Mouse (Mus musculus) neural tube, embryonic 10.5 days (tissue): ENCODE measurements around the gene Cap2.

Source experiments
- DNase-seq: peaks from one replicate; pipeline ENCODE4 v3.0.0-alpha.2; 2017; ENCODE audit warnings: low spot score; ENCODE audit errors: extremely low spot score

Gene Cap2

DNA sequence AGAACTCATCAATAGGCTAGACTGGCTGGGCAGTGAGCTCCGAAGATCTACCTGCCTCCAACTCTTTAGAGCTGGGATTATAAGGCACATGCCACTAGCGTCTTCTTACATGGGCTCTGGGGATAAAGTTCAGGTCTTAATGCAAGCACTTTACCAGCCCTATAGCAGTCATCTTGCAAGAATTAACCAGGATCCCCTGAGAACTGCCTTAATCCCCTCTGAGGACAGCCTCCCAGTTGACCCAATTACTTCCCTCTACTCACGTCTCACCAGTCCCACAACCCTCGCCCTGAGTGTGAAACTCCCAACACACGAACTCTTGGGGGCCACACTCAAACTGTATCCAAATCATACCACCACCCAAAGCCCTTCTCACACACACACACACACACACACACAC is 64.3 kb downstream of the Cap2 start:
- DNase-seq, result no peak

GRCm38 (mm10) chr13:46569469-46569868 is 67.8 kb downstream of the Cap2 start:
- DNase-seq, result no peak

DNA sequence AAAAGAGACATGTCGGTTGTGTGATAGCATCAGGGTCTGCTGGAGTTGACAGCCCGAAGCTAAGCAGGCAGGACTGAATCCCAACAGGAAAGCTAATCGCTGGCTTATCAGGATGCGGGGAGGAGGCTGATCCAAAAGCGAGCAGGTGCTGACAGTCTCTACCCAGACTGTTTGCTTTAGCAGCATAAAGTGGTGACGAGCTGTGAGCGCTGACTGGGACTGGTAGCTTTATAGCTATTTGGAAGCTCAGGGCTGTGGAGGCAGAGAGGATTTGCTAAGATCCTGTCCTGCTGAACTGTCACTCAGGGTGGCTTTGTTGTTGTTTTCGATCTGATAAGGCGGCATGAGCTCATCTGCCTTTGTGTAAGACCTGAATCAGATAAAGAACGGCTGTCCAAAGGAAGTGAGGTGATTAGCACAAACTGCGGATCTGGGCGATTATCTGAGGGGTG is 69.5 kb downstream of the Cap2 start:
- peak; percentile 26 for DNase-seq

- DNase-seq, result peak; percentile 22
Measured at GRCm38 (mm10) chr13:46571961-46572647, 70.5 kb downstream of the Cap2 start.

GRCm38 (mm10) chr13:46572648-46573163 is 71.1 kb downstream of the Cap2 start:
- DNase-seq, result no peak

GRCm38 (mm10) chr13:46574201-46574600 is 72.6 kb downstream of the Cap2 start:
- no peak for DNase-seq

- no peak for DNase-seq
Measured at GRCm38 (mm10) chr13:46574707-46575106, 73.1 kb downstream of the Cap2 start.

DNA sequence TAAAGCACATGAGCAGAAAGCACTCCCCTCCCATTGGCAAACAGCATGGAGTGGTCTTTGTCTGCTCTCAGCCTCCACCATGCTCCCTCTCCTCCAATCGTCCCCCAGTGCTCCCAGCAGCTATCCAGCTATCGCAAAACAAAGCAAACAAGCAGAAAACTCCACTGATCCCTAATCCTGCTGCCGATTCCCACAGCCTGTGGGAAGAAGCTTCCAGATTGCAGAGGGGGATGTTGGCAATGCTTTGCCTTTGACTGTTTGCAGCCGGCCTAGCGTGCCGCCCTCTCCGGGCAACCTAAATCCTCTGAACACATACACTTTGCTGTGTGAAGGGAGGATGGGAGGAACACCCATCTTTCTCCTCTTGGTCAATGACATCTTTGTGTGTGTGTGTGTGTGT is 83.2 kb downstream of the Cap2 start:
- DNase-seq, result no peak

- no peak for DNase-seq
Measured at GRCm38 (mm10) chr13:46587717-46588289, 86.2 kb downstream of the Cap2 start.

GRCm38 (mm10) chr13:46588606-46589005 is 87.0 kb downstream of the Cap2 start:
- no peak for DNase-seq

GRCm38 (mm10) chr13:46590885-46591284 is 89.2 kb downstream of the Cap2 start:
- DNase-seq, result no peak

- DNase-seq, result no peak
Measured at GRCm38 (mm10) chr13:46600694-46601093, 99.0 kb downstream of the Cap2 start.

DNA sequence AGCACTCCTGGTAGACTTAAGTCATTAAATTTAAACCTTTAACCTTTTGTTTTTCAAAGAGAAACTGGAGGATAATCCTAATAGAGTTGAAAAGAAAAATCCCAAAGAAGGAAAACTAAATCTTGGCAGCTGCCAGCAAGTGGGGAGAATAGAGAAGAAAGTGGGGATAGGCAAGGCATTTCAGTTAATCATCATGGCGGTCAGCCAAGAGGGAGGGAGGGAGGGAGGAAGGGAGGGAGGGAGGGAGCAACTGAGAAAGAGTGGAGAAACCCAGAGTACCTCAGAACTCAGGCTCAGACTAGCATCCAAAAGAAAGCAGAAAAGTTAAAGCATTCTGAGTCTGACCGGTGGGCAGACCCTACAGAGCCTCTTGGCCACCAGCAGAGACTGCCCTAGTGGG is 99.7 kb downstream of the Cap2 start:
- DNase-seq, result no peak

- DNase-seq, result no peak
Measured at GRCm38 (mm10) chr13:46602674-46603073, 101.0 kb downstream of the Cap2 start.

DNA sequence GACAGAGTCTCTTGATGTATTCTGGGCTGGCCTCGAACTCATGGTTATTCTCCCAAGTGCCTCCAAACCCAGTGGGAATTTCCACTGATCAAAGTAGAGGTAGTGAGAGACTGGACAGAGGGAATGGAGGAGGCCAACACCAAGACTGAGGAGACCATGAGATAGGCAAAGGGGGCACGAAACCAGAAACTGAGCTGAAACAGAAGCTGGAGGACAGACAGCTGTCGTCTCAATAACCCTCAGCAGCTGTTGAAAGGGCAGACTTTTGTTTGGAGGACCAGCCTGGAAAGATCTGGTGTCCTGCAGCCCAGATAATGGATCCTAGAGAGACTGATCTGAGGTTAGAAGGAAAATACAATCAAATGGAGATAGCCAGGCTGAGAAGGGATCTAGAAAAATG is 109.4 kb downstream of the Cap2 start:
- DNase-seq, result no peak

DNA sequence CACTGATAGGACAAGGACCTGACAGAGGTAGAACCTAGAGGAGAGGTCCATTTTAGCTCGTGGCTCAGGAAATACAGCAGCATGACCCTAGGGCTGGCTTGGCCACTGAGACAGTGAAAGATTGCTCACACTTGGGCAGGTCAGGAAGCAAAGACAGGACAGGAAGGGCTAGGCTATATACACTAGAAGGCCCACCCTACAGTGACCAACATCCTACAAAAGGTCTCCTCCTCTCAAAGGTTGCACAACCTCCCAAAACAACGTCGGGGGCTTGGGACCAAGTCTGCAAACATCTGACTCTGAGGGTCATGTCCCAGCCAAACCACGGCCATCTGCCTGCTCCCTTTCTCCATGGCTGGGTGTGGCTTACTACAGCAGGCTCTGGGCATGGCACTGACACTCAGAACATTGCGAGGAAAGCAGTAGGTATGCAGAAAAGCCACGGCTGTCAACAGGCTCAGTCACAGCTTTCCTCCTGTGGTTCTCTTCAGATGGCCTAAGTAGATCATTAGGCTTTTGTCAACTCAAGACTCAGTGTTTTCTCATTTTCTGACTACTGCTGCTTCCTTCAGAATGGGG is 112.1 kb downstream of the Cap2 start:
- no peak for DNase-seq

GRCm38 (mm10) chr13:46616673-46617362 is 115.2 kb downstream of the Cap2 start:
- DNase-seq, result no peak

DNA sequence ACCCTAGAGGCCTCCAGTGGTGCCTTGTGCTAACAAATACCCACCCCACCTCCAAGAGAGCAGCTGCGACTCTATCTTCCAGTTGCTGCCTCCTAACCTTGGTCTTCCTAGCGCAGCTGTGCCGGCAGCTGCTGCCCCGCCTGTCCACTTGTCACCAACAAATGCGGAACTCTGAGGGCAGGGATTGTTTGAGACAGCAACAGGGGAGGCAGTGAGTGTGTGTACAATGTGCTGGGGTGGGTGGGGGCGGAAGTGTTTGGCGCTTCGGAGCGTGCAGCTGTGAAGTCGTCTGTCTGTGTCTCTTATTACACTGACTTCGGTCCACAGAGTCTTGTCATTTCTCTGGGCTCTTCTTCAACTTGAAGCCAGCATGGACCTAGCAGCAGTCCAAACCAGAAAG is 118.0 kb downstream of the Cap2 start:
- DNase-seq, result peak; percentile 27

DNA sequence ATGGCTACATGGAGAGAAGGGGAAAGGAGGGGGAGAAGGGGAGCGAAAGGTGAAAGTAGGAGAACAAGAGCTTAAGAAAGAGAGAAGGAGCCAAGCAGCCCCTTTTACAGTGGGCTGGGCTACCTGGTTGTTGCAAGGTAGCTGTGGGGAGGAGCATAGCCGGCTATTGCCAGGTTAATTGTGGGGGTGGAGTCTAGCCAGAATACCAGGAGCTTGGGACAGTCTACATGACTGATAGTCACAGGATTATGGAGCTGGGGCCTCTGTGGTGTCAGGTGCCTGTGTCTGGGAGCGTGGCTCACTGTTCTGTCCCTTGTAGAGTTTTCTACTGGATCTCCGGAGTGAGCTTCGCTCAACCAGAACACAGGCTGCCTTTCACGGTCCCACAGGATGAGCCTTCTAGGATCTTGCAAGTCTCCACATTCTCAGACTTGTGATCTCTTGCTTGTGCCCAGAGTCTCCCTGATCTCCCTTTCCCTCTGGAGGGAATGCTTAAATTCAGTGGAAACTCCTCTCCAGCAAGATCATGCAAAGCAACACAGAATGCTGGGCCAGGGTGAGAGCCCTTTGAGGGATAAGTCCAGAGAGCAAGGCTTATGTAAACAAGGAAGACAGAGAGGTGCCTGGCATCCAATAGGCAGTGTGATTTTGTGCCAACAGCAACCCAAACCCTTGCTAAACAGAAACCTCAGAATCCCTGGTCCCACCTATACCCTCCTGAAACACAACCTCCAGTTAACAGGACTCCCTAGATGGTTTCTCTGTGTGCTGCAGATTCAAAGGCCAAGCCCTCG is 119.5 kb downstream of the Cap2 start:
- DNase-seq, result no peak

DNA sequence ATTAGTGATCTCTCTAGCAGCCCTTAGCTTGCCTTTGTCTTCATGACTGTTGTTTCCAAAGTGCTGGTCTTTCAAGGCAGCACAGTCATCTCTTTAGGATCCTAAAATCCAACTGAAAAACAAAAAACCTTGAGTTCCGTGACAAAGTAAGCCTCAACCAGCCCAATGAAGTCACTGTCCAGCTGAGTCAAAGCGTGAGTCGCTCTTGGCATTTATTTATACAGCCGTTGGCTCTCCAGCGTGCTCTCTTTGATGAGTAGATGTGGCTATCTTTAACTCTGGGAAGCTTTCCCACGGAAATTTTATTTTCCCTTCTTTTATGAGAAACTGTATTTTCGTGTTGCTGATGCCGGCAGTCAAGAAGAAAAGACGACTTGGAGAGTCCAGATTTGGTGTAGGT is 125.0 kb downstream of the Cap2 start:
- DNase-seq, result no peak

DNA sequence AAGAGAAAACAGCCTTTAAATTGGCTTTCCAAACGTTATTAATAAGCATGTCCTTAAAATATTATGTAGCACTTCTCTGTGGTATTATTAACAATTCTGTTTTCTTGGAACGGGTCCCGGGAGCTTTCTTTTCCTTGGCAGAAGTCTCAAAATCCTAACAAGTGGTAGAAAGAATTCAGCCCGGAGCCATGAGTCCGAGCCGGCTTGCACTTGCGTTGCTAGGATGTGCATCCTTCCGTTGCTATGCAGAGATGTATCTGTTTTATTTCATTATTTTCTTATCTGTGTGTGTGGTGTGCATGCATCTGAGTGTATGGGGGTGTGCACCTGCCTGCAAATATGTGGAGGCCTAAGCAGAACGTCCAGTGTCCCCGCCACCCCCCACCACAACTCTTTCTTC is 126.2 kb downstream of the Cap2 start:
- DNase-seq, result no peak
